Mouse (Mus musculus): ENCODE results near the gene Sema5b. TPM values are rescaled to one million over a fixed set of nuclear protein-coding genes. Genes with fewer than 3 reads are reported as not detected.

The Sema5b gene
- polyA plus RNA-seq, 1 experiment, result not detected

DNA sequence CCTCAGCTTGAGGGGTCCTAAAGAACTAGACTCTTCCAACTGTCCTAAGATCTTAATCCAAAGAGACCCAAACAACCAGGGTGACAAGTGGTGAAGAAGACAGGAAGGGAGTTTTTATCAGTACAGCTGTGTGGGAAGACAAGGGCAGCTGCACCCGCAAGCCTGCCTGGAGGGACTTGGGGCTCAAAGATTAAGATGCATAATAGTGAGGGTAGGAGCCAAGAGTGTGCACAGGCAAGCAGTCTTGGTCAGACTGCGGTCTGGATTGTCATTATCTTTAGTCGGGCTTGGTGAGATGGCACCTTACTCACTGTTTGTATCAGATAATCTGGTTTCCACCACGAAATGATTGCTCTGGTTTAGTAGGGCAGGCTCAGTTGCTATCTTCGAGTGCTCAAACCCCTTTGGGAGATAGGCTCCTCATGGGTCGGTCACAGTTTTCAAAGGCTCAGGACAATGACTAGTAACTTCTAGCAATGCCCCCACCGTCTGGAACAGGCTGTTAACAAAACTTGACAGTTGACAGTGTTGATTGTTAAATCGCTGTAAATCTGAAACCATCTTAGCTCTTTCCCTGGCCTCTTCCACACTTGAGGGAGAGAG lies 136.7 kb downstream of the Sema5b start:
- TF ChIP-seq CTCF (IDR thresholded peaks at IDR 0.05; ENCODE audit: control insufficient read depth, insufficient read depth, low read length) (no peak), POLR2A (IDR thresholded peaks at IDR 0.05; ENCODE audit: borderline replicate concordance, control insufficient read depth, low read depth, low read length) (no peak)
- Histone ChIP-seq H3K4me1 (ENCODE audit: control insufficient read depth, insufficient read depth, low read length) (no peaks in the 10 kb centered on the region; the same call in 1 of the 2 replicates), H3K4me3 (replicated peaks; ENCODE audit: control insufficient read depth, low read depth, low read length) (no peak overlapping the region), H3K27ac (ENCODE audit: control insufficient read depth, insufficient read depth, low read depth, low read length, poor library complexity) (no peak overlapping the region)
- WGBS, result 53% methylated on average over 8 of the region's 8 CpGs

GRCm38 (mm10) chr16:35678476-35678875 lies 137.5 kb downstream of the Sema5b start:
- H3K27ac ChIP-seq (ENCODE audit: control insufficient read depth, insufficient read depth, low read depth, low read length, poor library complexity), result no peak overlapping the region
- no peaks in the 10 kb centered on the region; the same call in 1 of the 2 replicates for H3K4me1 ChIP-seq (ENCODE audit: control insufficient read depth, insufficient read depth, low read length)
- 21% methylated on average over 3 of the region's 3 CpGs for WGBS
- no peak overlapping the region for H3K4me3 ChIP-seq (replicated peaks; ENCODE audit: control insufficient read depth, low read depth, low read length)
- no peak for TF ChIP-seq POLR2A (IDR thresholded peaks at IDR 0.05; ENCODE audit: borderline replicate concordance, control insufficient read depth, low read depth, low read length)
- no peak for TF ChIP-seq CTCF (IDR thresholded peaks at IDR 0.05; ENCODE audit: control insufficient read depth, insufficient read depth, low read length)

GRCm38 (mm10) chr16:35681327-35682108 lies 140.6 kb downstream of the Sema5b start:
- TF ChIP-seq CTCF (IDR thresholded peaks at IDR 0.05; ENCODE audit: control insufficient read depth, insufficient read depth, low read length) (no peak), POLR2A (IDR thresholded peaks at IDR 0.05; ENCODE audit: borderline replicate concordance, control insufficient read depth, low read depth, low read length) (no peak)
- no peak overlapping the region for H3K27ac ChIP-seq (ENCODE audit: control insufficient read depth, insufficient read depth, low read depth, low read length, poor library complexity)
- 69% methylated on average over 17 of the region's 17 CpGs for WGBS
- no peaks in the 10 kb centered on the region; the same call in 1 of the 2 replicates for H3K4me1 ChIP-seq (ENCODE audit: control insufficient read depth, insufficient read depth, low read length)
- H3K4me3 ChIP-seq (replicated peaks; ENCODE audit: control insufficient read depth, low read depth, low read length), result no peak overlapping the region

- no peak for TF ChIP-seq CTCF (IDR thresholded peaks at IDR 0.05; ENCODE audit: control insufficient read depth, insufficient read depth, low read length)
- no peak for TF ChIP-seq POLR2A (IDR thresholded peaks at IDR 0.05; ENCODE audit: borderline replicate concordance, control insufficient read depth, low read depth, low read length)
These were observed 144.1 kb downstream of the Sema5b start for GRCm38 (mm10) chr16:35685027-35685426.

DNA sequence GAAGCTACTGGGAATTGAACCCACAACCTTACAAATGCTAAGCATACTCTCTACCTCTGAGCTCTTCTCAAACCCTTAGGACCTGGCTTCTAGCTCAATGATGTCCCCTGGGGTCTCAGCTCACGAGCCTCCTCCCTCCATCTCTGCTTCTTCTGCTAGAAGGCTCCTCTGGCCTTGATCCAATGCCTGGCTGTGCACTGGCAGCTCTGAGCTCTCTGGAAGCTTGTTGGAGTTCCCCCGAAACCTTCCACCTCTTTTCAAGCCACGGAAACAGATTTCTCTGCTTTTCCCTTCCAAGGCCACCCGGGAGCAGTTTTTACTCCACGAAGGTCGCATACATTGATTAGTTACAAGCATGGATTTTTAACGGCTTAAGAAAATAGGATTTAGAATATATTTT lies 145.5 kb downstream of the Sema5b start:
- WGBS, result 83% methylated on average over 7 of the region's 7 CpGs
- H3K4me3 ChIP-seq (replicated peaks; ENCODE audit: control insufficient read depth, low read depth, low read length), result no peak overlapping the region
- no peak overlapping the region for H3K27ac ChIP-seq (ENCODE audit: control insufficient read depth, insufficient read depth, low read depth, low read length, poor library complexity)
- TF ChIP-seq POLR2A (IDR thresholded peaks at IDR 0.05; ENCODE audit: borderline replicate concordance, control insufficient read depth, low read depth, low read length) (no peak), CTCF (IDR thresholded peaks at IDR 0.05; ENCODE audit: control insufficient read depth, insufficient read depth, low read length) (no peak)
- no peaks in the 10 kb centered on the region; the same call in 1 of the 2 replicates for H3K4me1 ChIP-seq (ENCODE audit: control insufficient read depth, insufficient read depth, low read length)

More at GRCm38 (mm10) chr16:35685027-35685426, 144.1 kb downstream of the Sema5b start:
- 84% methylated on average over 13 of the region's 13 CpGs for WGBS
- no peaks in the 10 kb centered on the region; the same call in 1 of the 2 replicates for H3K4me1 ChIP-seq (ENCODE audit: control insufficient read depth, insufficient read depth, low read length)
- H3K4me3 ChIP-seq (replicated peaks; ENCODE audit: control insufficient read depth, low read depth, low read length), result no peak overlapping the region
- H3K27ac ChIP-seq (ENCODE audit: control insufficient read depth, insufficient read depth, low read depth, low read length, poor library complexity), result no peak overlapping the region

DNA sequence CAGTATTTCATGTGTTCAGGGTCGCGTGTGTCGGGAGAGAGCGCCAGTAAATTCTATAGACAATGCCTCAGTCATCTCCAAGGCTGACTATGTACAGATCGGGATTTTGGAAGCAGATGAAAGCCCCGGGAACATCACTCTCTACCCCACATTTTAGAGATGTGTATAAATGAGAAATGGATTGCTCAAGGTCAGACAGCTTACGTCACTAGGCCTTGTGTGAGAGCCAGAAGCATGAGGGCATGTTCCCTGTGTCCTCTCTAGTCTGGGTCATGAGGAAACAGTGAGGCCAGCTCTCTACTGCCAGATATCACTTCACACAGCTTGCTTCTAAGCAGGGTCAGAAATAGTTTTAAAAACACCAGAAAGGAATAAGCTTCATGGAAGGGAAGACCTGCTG lies 150.7 kb downstream of the Sema5b start:
- no peaks in the 10 kb centered on the region; the same call in 1 of the 2 replicates for H3K4me1 ChIP-seq (ENCODE audit: control insufficient read depth, insufficient read depth, low read length)
- WGBS, result 85% methylated on average over 7 of the region's 7 CpGs

DNA sequence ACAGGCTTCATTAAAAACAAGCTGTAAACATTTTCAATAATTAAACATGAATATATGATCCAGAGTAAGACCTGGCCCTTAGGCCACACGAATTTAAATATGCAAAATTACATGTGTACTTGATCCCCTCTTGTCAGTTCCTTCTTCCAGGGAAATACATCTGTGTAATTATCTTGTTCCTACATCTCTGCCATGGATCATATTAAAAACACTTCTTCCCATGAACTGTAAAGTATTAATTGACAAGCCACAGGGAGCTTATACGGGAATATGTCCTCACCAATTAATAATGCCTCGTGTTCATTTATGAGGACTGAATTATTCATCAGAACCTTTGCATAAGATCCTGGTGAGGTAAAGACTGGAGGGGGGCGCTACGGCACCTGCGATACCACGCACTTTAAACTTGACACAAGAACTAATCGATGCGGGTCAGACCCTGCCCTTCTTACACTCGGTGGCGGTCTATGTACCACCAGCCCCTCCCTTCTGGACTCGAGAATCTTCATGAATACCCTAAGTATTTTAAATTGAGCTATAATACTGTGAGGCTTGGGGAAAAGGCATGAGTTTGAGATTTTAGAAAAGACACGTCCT lies 153.4 kb downstream of the Sema5b start:
- Histone ChIP-seq H3K4me3 (replicated peaks; ENCODE audit: control insufficient read depth, low read depth, low read length) (no peak overlapping the region), H3K4me1 (ENCODE audit: control insufficient read depth, insufficient read depth, low read length) (no peaks in the 10 kb centered on the region; the same call in 1 of the 2 replicates), H3K27ac (ENCODE audit: control insufficient read depth, insufficient read depth, low read depth, low read length, poor library complexity) (no peak overlapping the region)
- WGBS, result 89% methylated on average over 13 of the region's 13 CpGs
- TF ChIP-seq CTCF (IDR thresholded peaks at IDR 0.05; ENCODE audit: control insufficient read depth, insufficient read depth, low read length) (no peak), POLR2A (IDR thresholded peaks at IDR 0.05; ENCODE audit: borderline replicate concordance, control insufficient read depth, low read depth, low read length) (no peak)

More for the DNA sequence above, 150.7 kb downstream of the Sema5b start:
- Histone ChIP-seq H3K4me3 (replicated peaks; ENCODE audit: control insufficient read depth, low read depth, low read length) (no peak overlapping the region), H3K27ac (ENCODE audit: control insufficient read depth, insufficient read depth, low read depth, low read length, poor library complexity) (no peak overlapping the region)
- TF ChIP-seq CTCF (IDR thresholded peaks at IDR 0.05; ENCODE audit: control insufficient read depth, insufficient read depth, low read length), result no peak
- TF ChIP-seq POLR2A (IDR thresholded peaks at IDR 0.05; ENCODE audit: borderline replicate concordance, control insufficient read depth, low read depth, low read length), result no peak

GRCm38 (mm10) chr16:35696103-35696502 lies 155.2 kb downstream of the Sema5b start:
- 11% methylated on average over 2 of the region's 2 CpGs for WGBS
- TF ChIP-seq CTCF (IDR thresholded peaks at IDR 0.05; ENCODE audit: control insufficient read depth, insufficient read depth, low read length) (no peak), POLR2A (IDR thresholded peaks at IDR 0.05; ENCODE audit: borderline replicate concordance, control insufficient read depth, low read depth, low read length) (no peak)
- Histone ChIP-seq H3K4me3 (replicated peaks; ENCODE audit: control insufficient read depth, low read depth, low read length) (no peak overlapping the region), H3K4me1 (ENCODE audit: control insufficient read depth, insufficient read depth, low read length) (no peaks in the 10 kb centered on the region; the same call in 1 of the 2 replicates), H3K27ac (ENCODE audit: control insufficient read depth, insufficient read depth, low read depth, low read length, poor library complexity) (peak overlapping the region; percentile 47)
